Mouse (Mus musculus): Measurements from ENCODE around the gene Gm14459.
"Not testable (repeated sequence)": the region's sequence is repeated elsewhere in the genome, so short reads cannot be mapped to it uniquely, and the experiment has no call there.

Gene Gm14459

DNA sequence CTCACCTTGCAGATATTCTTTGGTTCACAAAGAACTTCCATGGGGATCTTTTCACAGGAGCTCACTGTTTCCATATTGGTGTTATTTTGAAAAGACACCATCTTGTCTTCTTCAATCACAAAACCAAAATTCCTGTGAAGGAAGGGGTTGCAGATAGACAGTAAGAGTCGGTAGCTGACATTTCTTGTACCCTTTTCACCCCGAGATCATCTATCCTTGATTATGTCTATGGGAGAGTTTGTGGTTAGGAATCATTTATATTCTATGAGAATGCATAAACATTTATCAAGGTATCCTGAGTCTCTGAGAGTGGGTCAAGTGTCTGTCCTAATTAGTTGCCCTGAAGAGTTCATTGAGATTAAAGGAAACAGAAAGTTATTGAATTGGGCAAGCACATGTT lies at the start of gene Gm14459:
TSS of gene Gm14459 (minus strand) at position 101 of the 400 bp plus-strand sequence.
- no peak for DNase-seq (ENCODE audit: low spot score in 2 of 2)

DNA sequence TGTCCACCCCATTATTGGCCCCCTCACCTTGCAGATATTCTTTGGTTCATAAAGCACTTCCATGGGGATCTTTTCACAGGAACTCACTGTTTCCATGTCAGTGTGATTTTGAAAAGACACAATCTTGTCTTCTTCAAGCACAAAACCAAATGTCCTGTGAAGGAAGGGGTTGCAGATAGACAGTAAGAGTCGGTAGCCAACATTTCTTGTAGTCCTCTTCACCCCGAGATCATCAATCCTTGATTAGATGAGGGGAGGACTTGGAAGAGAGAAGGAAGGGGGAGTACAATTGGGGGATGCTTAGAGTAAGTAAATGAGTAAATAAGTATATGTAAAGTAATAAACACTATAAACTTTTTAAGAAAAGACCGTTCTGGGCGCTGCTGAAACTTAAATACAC lies 23.4 kb upstream of the Gm14459 start, which contains the start of gene Ssxb6:
TSS of gene Ssxb6 (minus strand) at position 101 of the 400 bp plus-strand sequence.
- DNase-seq (ENCODE audit: low spot score in 2 of 2), result not testable (repeated sequence)
